Mouse (Mus musculus) intestine, embryonic 16.5 days (tissue): ENCODE measurements around the gene Zfp235. TPM values are rescaled to one million over a fixed set of nuclear protein-coding genes. Genes with fewer than 3 reads are reported as not detected.

Source experiments
- ATAC-seq: fragments of 200-750 bp; cut with Nextera tagmentation; 2 replicates; pipeline ENCODE4 v1.8.0; 2017; ENCODE audit warnings: moderate TSS enrichment, moderate library complexity
- H3K27ac ChIP-seq: fragments of 300-500 bp; sonication (generic); 2 replicates; pipeline ENCODE4 v1.5.1; 2014; ENCODE audit warnings: mild to moderate bottlenecking, low read length
- H3K27me3 ChIP-seq: fragments of 300-500 bp; sonication (generic); replicated peaks from 2 replicates; pipeline ENCODE4 v1.6.1; 2014; ENCODE audit warnings: low read length, control low read depth, mixed read lengths; ENCODE audit not compliant: control insufficient read depth, insufficient read depth
- H3K36me3 ChIP-seq: fragments of 300-500 bp; sonication (generic); 2 replicates; pipeline ENCODE4 v1.6.1; 2014; ENCODE audit warnings: low read length, control low read depth; ENCODE audit not compliant: control insufficient read depth, insufficient read depth
- H3K4me1 ChIP-seq: fragments of 300-500 bp; sonication (generic); 2 replicates; pipeline ENCODE4 v1.6.1; 2014; ENCODE audit warnings: low read length, control low read depth, mixed read lengths; ENCODE audit not compliant: control insufficient read depth, insufficient read depth
- H3K4me2 ChIP-seq: fragments of 300-500 bp; sonication (generic); 2 replicates; pipeline ENCODE4 v1.6.1; 2014; ENCODE audit warnings: low read depth, low read length, control low read depth
- H3K4me3 ChIP-seq: fragments of 300-500 bp; sonication (generic); 2 replicates; pipeline ENCODE4 v1.5.1; 2014; ENCODE audit warnings: mild to moderate bottlenecking, low read length
- H3K9ac ChIP-seq: fragments of 300-500 bp; sonication (generic); 2 replicates; pipeline ENCODE4 v1.6.1; 2014; ENCODE audit warnings: low read depth, low read length
- H3K9me3 ChIP-seq: fragments of 300-500 bp; sonication (generic); 2 replicates; pipeline ENCODE4 v1.6.1; 2016; ENCODE audit warnings: low read length, control low read depth; ENCODE audit not compliant: control insufficient read depth
- WGBS: fragments of 180-500 bp; shearing (Covaris S2); extraction: QIAGEN DNeasy Blood & Tissue Kit; methylation state at CpG from one replicate; pipeline ENCODE4 v1.1.7; 2014; 5-methylcytosine and 5-hydroxymethylcytosine counted together
- polyA plus RNA-seq: library from polyadenylated mRNA; unstranded; fragments of >200 nt; fragmentation: Nextera tagmentation; extraction: Ambion mirVana; gene quantifications from 2 replicates; pipeline ENCODE4 v1.2.1, GENCODE M21; 2015

Zfp235 gene
- 12.0 and 13.6 TPM in 2 replicates for polyA plus RNA-seq

GRCm38 (mm10) chr7:24133996-24134828 lies at the start of gene Zfp235:
Zfp235 (plus strand) TSS chr7:24134169.
- no peaks in the 10 kb centered on the region; the same call in 1 of the 2 replicates for H3K4me1 ChIP-seq
- H3K27ac ChIP-seq, result no peak within 1 kb of the TSS; the same call in 1 of the 2 replicates
- H3K27me3 ChIP-seq, result no peaks in the 10 kb centered on the region
- WGBS, result 2% methylated on average over 32 of the region's 32 CpGs
- H3K4me2 ChIP-seq, result peak within 1 kb of the TSS; percentile 63
- H3K9me3 ChIP-seq, result no peaks in the 10 kb centered on the region
- peak within 1 kb of the TSS; percentile 75 for H3K4me3 ChIP-seq
- ATAC-seq, result peak; percentile 98
- 0 out of 2 replicates have a peak, but pooled peaks cover 2% of the 10 kb centered on the region for H3K36me3 ChIP-seq
- peak within 1 kb of the TSS; percentile 80 for H3K9ac ChIP-seq

GRCm38 (mm10) chr7:24086871-24087270 lies 47.1 kb upstream of the Zfp235 start:
- Histone ChIP-seq H3K4me1 (peaks cover 11% of the 10 kb centered on the region), H3K9me3 (peaks cover 3% of the 10 kb centered on the region; the same call in 1 of the 2 replicates), H3K4me2 (no peak overlapping the region), H3K27ac (no peak overlapping the region), H3K4me3 (no peak overlapping the region), H3K9ac (no peak overlapping the region), H3K36me3 (peaks cover 12% of the 10 kb centered on the region), H3K27me3 (no peaks in the 10 kb centered on the region)
- ATAC-seq, result no peak
- 94% methylated on average over 4 of the region's 4 CpGs for WGBS

DNA sequence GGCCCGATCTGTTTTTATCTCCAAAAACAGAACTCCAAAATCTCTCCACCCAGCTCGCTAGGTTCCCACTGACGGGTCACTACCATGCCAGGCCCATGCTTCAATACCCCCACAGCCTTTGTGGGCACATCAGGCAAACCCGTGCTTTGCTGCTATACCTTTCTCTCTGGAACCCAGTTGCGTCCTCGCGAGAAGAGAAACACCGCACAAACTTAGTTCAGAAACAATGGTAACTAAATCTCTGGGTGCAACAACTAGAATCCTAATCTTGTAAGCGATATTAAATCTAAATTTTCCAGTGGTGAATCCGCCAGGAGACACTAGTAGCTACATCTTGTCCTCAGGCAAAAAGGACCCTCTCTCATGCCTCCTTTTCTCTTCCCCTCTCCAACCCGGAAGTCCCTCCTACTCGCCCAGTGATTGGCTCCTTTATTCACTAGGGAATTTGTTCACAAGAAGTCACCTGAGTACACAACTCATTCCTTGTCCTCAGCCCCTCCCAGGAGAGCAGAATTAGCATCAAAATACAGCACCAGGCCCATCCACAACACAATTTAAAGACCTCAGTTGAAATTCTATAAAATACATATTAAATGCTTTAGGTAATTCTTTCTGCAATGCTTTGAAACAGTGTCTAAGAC lies 46.4 kb upstream of the Zfp235 start:
- Histone ChIP-seq H3K4me3 (no peak overlapping the region), H3K4me1 (peaks cover 8% of the 10 kb centered on the region), H3K9me3 (peaks cover 3% of the 10 kb centered on the region; the same call in 1 of the 2 replicates), H3K36me3 (peaks cover 12% of the 10 kb centered on the region), H3K27me3 (no peaks in the 10 kb centered on the region), H3K9ac (no peak overlapping the region), H3K27ac (no peak overlapping the region), H3K4me2 (no peak overlapping the region)
- WGBS, result 95% methylated on average over 12 of the region's 12 CpGs
- ATAC-seq, result no peak

- WGBS, result 96% methylated on average over 9 of the region's 9 CpGs
- no peak overlapping the region for H3K4me3 ChIP-seq
- no peak overlapping the region for H3K4me2 ChIP-seq
- no peak overlapping the region for H3K9ac ChIP-seq
- no peaks in the 10 kb centered on the region for H3K4me1 ChIP-seq
- H3K27me3 ChIP-seq, result no peaks in the 10 kb centered on the region
- peaks cover 86% of the 10 kb centered on the region for H3K36me3 ChIP-seq
- peaks cover 54% of the 10 kb centered on the region for H3K9me3 ChIP-seq
- ATAC-seq, result no peak
- no peak overlapping the region for H3K27ac ChIP-seq
Observed at GRCm38 (mm10) chr7:24104403-24104802, 29.6 kb upstream of the Zfp235 start.

DNA sequence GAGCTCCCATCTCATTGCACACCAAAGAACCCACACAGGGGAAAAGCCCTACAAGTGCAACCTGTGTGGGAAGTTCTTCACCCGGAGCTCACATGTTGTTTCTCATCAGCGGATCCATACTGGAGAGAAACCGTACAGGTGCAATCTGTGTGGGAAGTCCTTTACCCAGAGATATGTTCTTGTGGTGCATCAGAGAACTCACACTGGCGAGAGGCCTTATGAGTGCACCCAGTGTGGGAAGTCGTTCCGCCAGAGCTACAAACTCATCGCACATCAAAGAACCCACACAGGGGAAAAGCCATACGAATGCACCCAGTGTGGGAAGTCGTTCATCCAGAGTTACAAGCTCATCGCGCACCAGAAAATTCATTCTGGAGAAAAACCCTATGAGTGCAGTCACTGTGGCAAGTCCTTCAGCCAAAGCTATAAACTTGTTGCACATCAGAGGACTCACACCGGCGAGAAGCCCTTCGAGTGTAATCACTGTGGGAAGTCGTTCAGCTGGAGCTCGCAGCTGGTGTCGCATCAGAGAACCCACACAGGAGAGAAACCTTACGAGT lies 28.7 kb upstream of the Zfp235 start:
- Histone ChIP-seq H3K27me3 (no peaks in the 10 kb centered on the region), H3K4me1 (no peaks in the 10 kb centered on the region), H3K4me3 (no peak overlapping the region), H3K9me3 (peaks cover 57% of the 10 kb centered on the region), H3K27ac (no peak overlapping the region), H3K9ac (no peak overlapping the region), H3K4me2 (no peak overlapping the region), H3K36me3 (peaks cover 81% of the 10 kb centered on the region)
- 93% methylated on average over 18 of the region's 18 CpGs for WGBS
- no peak for ATAC-seq

DNA sequence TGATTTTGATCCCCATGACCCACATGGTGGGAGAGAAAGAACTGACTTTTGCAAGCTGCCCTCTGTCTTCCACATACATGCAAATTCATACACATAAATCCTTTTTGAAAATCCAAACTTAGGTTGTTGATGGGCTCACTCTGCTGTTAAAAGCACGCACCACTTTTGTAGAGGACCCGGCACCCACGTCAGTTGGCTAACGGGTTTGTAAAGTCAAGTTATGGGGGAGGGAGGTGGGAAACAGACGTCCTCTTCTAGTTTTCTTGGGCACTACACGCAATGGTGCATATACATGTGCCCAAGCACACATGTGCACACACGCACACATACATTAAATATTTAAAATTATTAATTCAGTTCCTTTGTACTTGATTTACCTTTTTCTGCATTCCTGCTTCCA lies 23.1 kb upstream of the Zfp235 start:
- 95% methylated on average over 7 of the region's 7 CpGs for WGBS
- peaks cover 27% of the 10 kb centered on the region for H3K36me3 ChIP-seq
- H3K9ac ChIP-seq, result no peak overlapping the region
- no peak overlapping the region for H3K4me3 ChIP-seq
- ATAC-seq, result no peak
- H3K4me1 ChIP-seq, result peaks cover 5% of the 10 kb centered on the region
- no peak overlapping the region for H3K4me2 ChIP-seq
- peaks cover 27% of the 10 kb centered on the region for H3K9me3 ChIP-seq
- H3K27ac ChIP-seq, result no peak overlapping the region
- H3K27me3 ChIP-seq, result no peaks in the 10 kb centered on the region

GRCm38 (mm10) chr7:24111772-24112155 lies 22.2 kb upstream of the Zfp235 start:
- Histone ChIP-seq H3K27ac (peak overlapping the region; percentile 92), H3K9ac (peak overlapping the region; percentile 85)
- 6% methylated on average over 9 of the region's 9 CpGs for WGBS

GRCm38 (mm10) chr7:24112156-24112856 lies 21.7 kb upstream of the Zfp235 start, which contains the start of gene Zfp112:
Zfp112 (plus strand) TSS chr7:24112314.
- 1% methylated on average over 23 of the region's 23 CpGs for WGBS
- Histone ChIP-seq H3K27me3 (no peaks in the 10 kb centered on the region), H3K9ac (peak within 1 kb of the TSS; percentile 85), H3K4me1 (peaks cover 5% of the 10 kb centered on the region), H3K4me3 (peak within 1 kb of the TSS; percentile 69), H3K4me2 (peak within 1 kb of the TSS; percentile 62), H3K36me3 (peaks cover 12% of the 10 kb centered on the region), H3K27ac (peak within 1 kb of the TSS; percentile 92), H3K9me3 (peaks cover 12% of the 10 kb centered on the region)
- peak; percentile 99 for ATAC-seq

More at GRCm38 (mm10) chr7:24111772-24112155, 22.2 kb upstream of the Zfp235 start:
- peak overlapping the region; percentile 69 for H3K4me3 ChIP-seq
- H3K27me3 ChIP-seq, result no peaks in the 10 kb centered on the region
- H3K4me1 ChIP-seq, result peaks cover 5% of the 10 kb centered on the region
- peak overlapping the region; percentile 62 for H3K4me2 ChIP-seq
- peaks cover 17% of the 10 kb centered on the region for H3K36me3 ChIP-seq
- no peak for ATAC-seq
- peaks cover 18% of the 10 kb centered on the region for H3K9me3 ChIP-seq

GRCm38 (mm10) chr7:24113001-24113400 lies 21.0 kb upstream of the Zfp235 start:
- H3K9me3 ChIP-seq, result peaks cover 7% of the 10 kb centered on the region

More at GRCm38 (mm10) chr7:24113001-24113400, 21.0 kb upstream of the Zfp235 start:
- Histone ChIP-seq H3K27me3 (no peaks in the 10 kb centered on the region), H3K9ac (peak overlapping the region; percentile 85), H3K4me3 (peak overlapping the region; percentile 69), H3K36me3 (peaks cover 7% of the 10 kb centered on the region), H3K27ac (peak overlapping the region; percentile 92), H3K4me2 (peak overlapping the region; percentile 62), H3K4me1 (peaks cover 5% of the 10 kb centered on the region)
- peak; percentile 68 for ATAC-seq
- 9% methylated on average over 12 of the region's 12 CpGs for WGBS
